Mouse (Mus musculus) intestine, postnatal 0 days (tissue): Measurements from ENCODE around the gene Otoa. TPM values are rescaled to one million over a fixed set of nuclear protein-coding genes. Genes with fewer than 3 reads are reported as not detected.
A peak's percentile ranks its signal among the peaks of the same experiment; 100 is the strongest.

Experiments
- ATAC-seq: fragments of 200-750 bp; cut with Nextera tagmentation; 2 replicates; pipeline ENCODE4 v1.8.0; 2017; ENCODE audit warnings: mild to moderate bottlenecking, moderate TSS enrichment, moderate library complexity
- H3K27ac ChIP-seq: fragments of 300-500 bp; sonication (generic); 2 replicates; pipeline ENCODE4 v1.5.1; 2014; ENCODE audit warnings: mild to moderate bottlenecking, low read depth, low read length, moderate library complexity
- H3K27me3 ChIP-seq: fragments of 300-500 bp; sonication (generic); replicated peaks from 2 replicates; pipeline ENCODE4 v1.6.1; 2014; ENCODE audit warnings: low read length, mixed read lengths; ENCODE audit not compliant: control insufficient read depth, insufficient read depth
- H3K36me3 ChIP-seq: fragments of 300-500 bp; sonication (generic); 2 replicates; pipeline ENCODE4 v1.6.1; 2014; ENCODE audit warnings: mild to moderate bottlenecking, moderate library complexity; ENCODE audit not compliant: control insufficient read depth, insufficient read depth
- H3K4me1 ChIP-seq: fragments of 300-500 bp; sonication (generic); replicated peaks from 2 replicates; pipeline ENCODE4 v1.6.1; 2014; ENCODE audit warnings: antibody characterized with exemption, low read length, mixed read lengths; ENCODE audit not compliant: control insufficient read depth, insufficient read depth
- H3K4me2 ChIP-seq: fragments of 300-500 bp; sonication (generic); replicated peaks from 2 replicates; pipeline ENCODE4 v1.6.1; 2014; ENCODE audit warnings: low read depth, mild to moderate bottlenecking, moderate library complexity
- H3K4me3 ChIP-seq: fragments of 300-500 bp; sonication (generic); 2 replicates; pipeline ENCODE4 v1.5.1; 2014; ENCODE audit warnings: low read depth, low read length
- H3K9ac ChIP-seq: fragments of 300-500 bp; sonication (generic); 2 replicates; pipeline ENCODE4 v1.6.1; 2014; ENCODE audit warnings: mild to moderate bottlenecking, low read depth, low read length
- H3K9me3 ChIP-seq: fragments of 300-500 bp; sonication (generic); 2 replicates; pipeline ENCODE4 v1.6.1; 2016; ENCODE audit warnings: mixed run types; ENCODE audit not compliant: control insufficient read depth
- CTCF ChIP-seq: sonication (generic); IDR thresholded peaks from 2 replicates; pipeline ENCODE4 v1.5.1; 2016; ENCODE audit warnings: low read depth, mild to moderate bottlenecking, control low read depth, antibody characterized with exemption, moderate library complexity
- WGBS: fragments of 180-500 bp; shearing (Covaris S2); extraction: QIAGEN DNeasy Blood & Tissue Kit; methylation state at CpG from one replicate; pipeline ENCODE4 v1.1.7; 2014; 5-methylcytosine and 5-hydroxymethylcytosine counted together
- polyA plus RNA-seq: library from polyadenylated mRNA; unstranded; fragments of >200 nt; fragmentation: Nextera tagmentation; extraction: Ambion mirVana; gene quantifications from 2 replicates; pipeline ENCODE4 v1.2.1, GENCODE M21; 2015

Otoa gene
- polyA plus RNA-seq, 1 experiment from 2014 or later = 0.17 TPM

- H3K4me1 ChIP-seq = no peaks in the 10 kb centered on the region
- 37% methylated on average over 3 of the region's 3 CpGs for WGBS
- H3K9me3 ChIP-seq = no peaks in the 10 kb centered on the region
- no peak for ATAC-seq
- no peaks in the 10 kb centered on the region for H3K27me3 ChIP-seq
- no peak overlapping the region for H3K4me2 ChIP-seq
- H3K4me3 ChIP-seq = no peak overlapping the region
- no peak for TF ChIP-seq CTCF
- no peak overlapping the region for H3K27ac ChIP-seq
- H3K36me3 ChIP-seq = no peaks in the 10 kb centered on the region
- H3K9ac ChIP-seq = no peak overlapping the region
These were observed 30.3 kb downstream of the Otoa start for GRCm38 (mm10) chr7:121111762-121112161.

DNA sequence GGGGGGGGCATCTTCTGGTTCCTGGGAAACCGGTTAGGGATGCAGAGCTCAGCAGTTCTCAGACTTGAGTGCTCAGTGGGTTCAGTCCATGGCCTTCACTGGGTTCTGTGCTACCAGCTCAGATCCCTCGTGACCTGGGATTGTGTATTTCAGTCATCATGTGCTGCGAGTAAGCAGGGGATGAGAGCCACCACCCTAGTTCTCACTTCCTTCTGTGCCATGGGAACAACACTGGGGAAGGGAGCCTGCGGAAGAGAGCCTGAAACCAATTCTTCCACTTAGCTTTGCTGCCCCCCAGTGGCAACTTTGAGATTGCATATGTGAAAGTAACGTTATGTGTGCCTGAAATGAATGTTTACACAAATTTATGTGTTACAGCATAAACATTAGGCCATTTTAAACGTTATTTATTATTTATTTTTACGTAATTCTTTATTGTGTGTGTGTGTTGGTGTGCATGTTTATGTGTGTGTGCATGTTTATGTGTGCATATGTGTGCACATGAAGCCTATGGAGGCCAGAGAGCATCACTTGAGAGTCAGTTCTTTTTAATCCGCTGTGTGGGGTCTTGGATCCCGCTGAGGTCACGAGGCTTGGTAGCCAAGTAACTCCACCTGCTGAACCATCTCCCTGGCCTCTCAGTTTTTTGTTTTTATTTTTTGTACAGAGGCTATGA is 38.8 kb downstream of the Otoa start:
- peak; percentile 94 for TF ChIP-seq CTCF
- H3K4me2 ChIP-seq = no peak overlapping the region
- H3K9me3 ChIP-seq = no peaks in the 10 kb centered on the region
- H3K4me3 ChIP-seq = no peak overlapping the region
- H3K27ac ChIP-seq = no peak overlapping the region
- no peak overlapping the region for H3K9ac ChIP-seq
- no peaks in the 10 kb centered on the region for H3K4me1 ChIP-seq
- 11% methylated on average over 10 of the region's 10 CpGs for WGBS
- peak; percentile 51 for ATAC-seq
- H3K36me3 ChIP-seq = no peaks in the 10 kb centered on the region
- no peaks in the 10 kb centered on the region for H3K27me3 ChIP-seq

- H3K4me3 ChIP-seq = no peak overlapping the region
- no peak overlapping the region for H3K27ac ChIP-seq
- ATAC-seq = no peak
- no peaks in the 10 kb centered on the region for H3K36me3 ChIP-seq
- H3K4me2 ChIP-seq = no peak overlapping the region
- WGBS = 96% methylated on average over 2 of the region's 2 CpGs
- no peak overlapping the region for H3K9ac ChIP-seq
- H3K27me3 ChIP-seq = no peaks in the 10 kb centered on the region
- no peaks in the 10 kb centered on the region for H3K9me3 ChIP-seq
- H3K4me1 ChIP-seq = no peaks in the 10 kb centered on the region
- no peak for TF ChIP-seq CTCF
These were observed 49.4 kb downstream of the Otoa start for GRCm38 (mm10) chr7:121130837-121131236.

- H3K36me3 ChIP-seq = no peaks in the 10 kb centered on the region
- TF ChIP-seq CTCF = no peak
- H3K4me2 ChIP-seq = no peak overlapping the region
- no peaks in the 10 kb centered on the region for H3K9me3 ChIP-seq
- 49% methylated on average over 5 of the region's 5 CpGs for WGBS
- no peak overlapping the region for H3K9ac ChIP-seq
- no peak for ATAC-seq
- no peak overlapping the region for H3K27ac ChIP-seq
- H3K4me1 ChIP-seq = no peaks in the 10 kb centered on the region
- no peak overlapping the region for H3K4me3 ChIP-seq
- H3K27me3 ChIP-seq = no peaks in the 10 kb centered on the region
These were observed 59.8 kb downstream of the Otoa start for GRCm38 (mm10) chr7:121141274-121141673.

DNA sequence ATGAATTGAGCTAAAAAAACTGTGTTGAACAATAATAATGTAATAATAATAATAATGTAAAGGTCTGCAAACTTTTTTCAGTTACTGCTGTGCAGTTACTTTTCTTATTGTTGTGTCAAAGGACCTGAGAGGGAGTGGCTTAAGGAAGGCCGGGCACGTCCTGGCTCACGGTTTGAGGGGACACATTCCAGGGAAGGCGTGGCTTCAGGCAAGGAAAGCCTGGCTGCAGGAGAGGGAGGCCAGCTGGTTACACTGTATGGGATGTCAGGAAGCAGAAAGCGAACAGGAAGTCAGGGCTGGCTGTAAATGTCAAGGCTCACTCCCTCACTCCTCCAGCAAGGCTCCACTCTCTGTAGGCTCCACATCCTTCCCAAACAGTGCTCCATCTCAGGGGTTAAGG is 69.2 kb downstream of the Otoa start:
- Histone ChIP-seq H3K9ac (no peak overlapping the region), H3K27me3 (no peaks in the 10 kb centered on the region), H3K36me3 (no peaks in the 10 kb centered on the region), H3K4me2 (no peak overlapping the region), H3K4me1 (no peaks in the 10 kb centered on the region), H3K27ac (no peak overlapping the region), H3K4me3 (no peak overlapping the region), H3K9me3 (no peaks in the 10 kb centered on the region)
- ATAC-seq = no peak
- 63% methylated on average over 5 of the region's 5 CpGs for WGBS
- no peak for TF ChIP-seq CTCF

DNA sequence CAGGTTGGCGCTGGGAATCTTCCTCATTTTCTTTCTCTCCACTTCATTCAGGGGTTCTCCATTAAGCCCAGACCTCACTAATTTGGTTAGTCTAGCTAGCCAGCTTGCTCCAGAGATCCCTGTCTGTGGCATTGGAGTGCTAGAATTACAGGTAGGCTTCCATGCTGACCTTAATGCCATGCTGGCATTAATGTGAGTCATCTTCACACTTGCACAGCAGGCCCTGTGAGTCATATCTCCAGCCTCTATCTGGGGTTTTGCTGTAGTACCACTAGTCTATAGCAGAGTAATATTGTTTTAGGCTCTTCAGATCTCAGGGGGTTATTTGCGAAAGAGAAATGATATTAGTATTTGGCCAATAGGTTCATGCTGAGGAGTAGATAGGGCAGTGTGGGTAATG is 70.7 kb downstream of the Otoa start:
- no peaks in the 10 kb centered on the region for H3K9me3 ChIP-seq
- H3K4me3 ChIP-seq = no peak overlapping the region
- H3K36me3 ChIP-seq = no peaks in the 10 kb centered on the region
- 90% methylated on average over 2 of the region's 2 CpGs for WGBS
- no peak for ATAC-seq
- TF ChIP-seq CTCF = no peak
- H3K27ac ChIP-seq = no peak overlapping the region
- H3K27me3 ChIP-seq = no peaks in the 10 kb centered on the region
- H3K4me2 ChIP-seq = no peak overlapping the region
- no peak overlapping the region for H3K9ac ChIP-seq
- no peaks in the 10 kb centered on the region for H3K4me1 ChIP-seq

DNA sequence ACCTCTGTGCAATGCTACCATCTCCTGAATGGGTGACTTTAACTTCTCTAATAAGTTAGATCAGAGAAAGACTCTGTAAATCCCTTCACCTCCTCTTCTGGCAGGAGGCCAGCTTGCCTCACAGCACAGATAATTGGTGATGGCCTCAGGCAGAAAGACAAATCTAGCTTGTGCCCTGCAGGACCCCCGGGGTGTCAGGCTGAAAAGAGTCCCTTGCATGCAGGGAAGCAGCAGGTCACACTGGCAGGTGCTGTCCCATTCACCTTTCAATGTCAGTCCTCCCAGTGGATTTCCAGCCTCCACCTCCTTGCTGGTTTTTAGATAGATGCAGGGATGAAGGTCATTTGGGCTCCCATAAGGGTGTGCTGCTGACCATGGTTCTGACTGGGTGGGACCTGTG is 84.2 kb downstream of the Otoa start:
- 60% methylated on average over 1 of the region's 1 CpGs for WGBS
- Histone ChIP-seq H3K9me3 (no peaks in the 10 kb centered on the region), H3K27ac (no peak overlapping the region), H3K4me2 (no peak overlapping the region), H3K4me1 (no peaks in the 10 kb centered on the region), H3K27me3 (no peaks in the 10 kb centered on the region), H3K4me3 (no peak overlapping the region), H3K36me3 (no peaks in the 10 kb centered on the region), H3K9ac (no peak overlapping the region)
- TF ChIP-seq CTCF = no peak
- ATAC-seq = no peak
